Mouse (Mus musculus): ENCODE data around the gene Adal. TPM values are rescaled to one million over a fixed set of nuclear protein-coding genes. Genes with fewer than 3 reads are reported as not detected.

Adal gene
- polyA plus RNA-seq, 1 experiment = 5.7 TPM

DNA sequence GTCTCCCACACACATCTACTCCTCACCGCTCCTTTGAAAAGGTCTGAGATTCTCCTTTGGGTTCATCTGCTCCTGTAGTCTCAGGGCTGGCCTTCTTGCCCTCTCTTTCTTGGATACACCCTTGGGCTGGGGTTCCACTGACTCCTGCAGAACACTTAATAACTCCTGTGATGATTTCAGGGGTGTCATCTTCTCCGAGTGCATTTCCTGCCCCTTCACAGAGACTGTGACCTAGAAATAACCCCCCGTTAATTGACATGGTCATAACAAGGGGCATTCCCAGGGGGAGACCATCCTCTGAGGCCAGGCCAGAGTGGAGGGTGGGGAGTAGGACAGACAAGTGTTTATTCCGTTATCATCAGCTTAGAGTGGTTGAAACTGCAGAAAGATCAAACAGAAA lies 28.9 kb downstream of the Adal start:
- TF ChIP-seq GATA1 (IDR thresholded peaks at IDR 0.05; ENCODE audit: low read length) = no peak

DNA sequence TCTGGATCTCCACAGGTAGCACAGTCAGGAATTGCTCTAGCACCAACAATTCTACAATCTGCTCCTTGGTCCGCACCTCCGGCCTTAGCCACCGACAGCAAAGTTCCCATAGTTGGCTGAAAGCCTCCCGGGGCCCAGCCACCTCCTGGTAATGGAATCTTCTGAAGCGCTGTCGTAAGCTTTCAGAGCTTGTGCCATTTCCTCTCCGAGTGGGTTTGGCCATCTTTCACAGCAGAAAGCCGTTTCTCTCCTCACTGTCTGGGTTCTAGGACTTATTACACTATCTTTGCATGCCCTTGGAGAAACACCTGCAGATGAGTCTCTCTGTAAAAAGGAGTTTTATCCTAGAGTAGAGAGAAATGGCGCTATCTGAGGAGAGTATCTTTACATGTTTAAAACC lies 29.7 kb downstream of the Adal start:
- no peak for TF ChIP-seq GATA1 (IDR thresholded peaks at IDR 0.05; ENCODE audit: low read length)

DNA sequence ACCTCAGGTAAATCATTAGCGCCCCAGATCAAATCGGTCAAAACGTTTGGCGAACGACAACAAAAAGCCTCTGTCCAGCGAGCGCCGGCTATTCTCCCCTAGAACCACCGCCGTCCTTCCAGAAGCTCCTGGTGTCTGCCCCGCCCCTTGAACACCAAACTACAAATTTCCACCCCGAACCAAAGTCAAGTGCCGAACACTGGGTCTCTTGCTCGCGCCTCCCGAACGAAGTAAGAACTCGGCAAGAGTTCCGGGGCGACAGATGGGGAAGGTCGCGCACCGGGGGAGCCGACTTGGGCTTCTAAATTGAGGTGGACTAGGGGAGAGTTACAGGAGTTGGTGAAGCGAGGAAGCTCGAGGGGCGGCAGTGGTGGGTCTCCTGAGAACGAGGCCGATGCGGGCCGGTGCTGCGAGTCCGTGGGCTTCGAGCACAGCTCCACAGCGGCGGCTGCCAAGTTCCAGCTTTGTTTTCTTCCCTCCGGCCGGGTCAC lies 30.3 kb downstream of the Adal start, which contains the start of gene Tubgcp4:
TSS of gene Tubgcp4 (plus strand) at position 174 of the 491 bp plus-strand sequence.
- TF ChIP-seq GATA1 (IDR thresholded peaks at IDR 0.05; ENCODE audit: low read length) = no peak

GRCm38 (mm10) chr2:121170980-121171742 lies 30.9 kb downstream of the Adal start, which contains the start of gene Zscan29:
TSS of gene Zscan29 (minus strand) at chr2:121171125.
- TF ChIP-seq GATA1 (IDR thresholded peaks at IDR 0.05; ENCODE audit: low read length) = no peak

GRCm38 (mm10) chr2:121178828-121179479 lies 38.7 kb downstream of the Adal start:
- no peak for TF ChIP-seq GATA1 (IDR thresholded peaks at IDR 0.05; ENCODE audit: low read length)

- no peak for TF ChIP-seq GATA1 (IDR thresholded peaks at IDR 0.05; ENCODE audit: low read length)
These were observed 43.2 kb downstream of the Adal start for GRCm38 (mm10) chr2:121183431-121183830.

DNA sequence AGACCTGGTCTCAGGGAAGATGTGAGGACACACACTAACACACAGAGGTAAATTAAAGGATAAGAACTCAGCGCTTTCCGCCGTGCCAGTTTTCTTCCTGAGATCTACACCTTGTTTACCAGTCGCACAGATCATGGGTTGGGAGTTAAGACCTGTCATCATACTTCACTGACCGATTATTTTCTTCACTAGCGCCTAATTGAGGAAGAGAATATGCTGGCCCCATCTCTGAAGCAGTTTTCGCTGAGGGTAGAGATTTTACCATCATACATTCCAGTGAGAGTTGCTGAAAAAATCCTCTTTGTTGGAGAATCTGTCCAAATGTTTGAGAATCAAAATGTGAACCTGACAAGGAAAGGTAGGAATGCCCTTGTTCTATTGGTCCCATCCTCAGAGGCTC lies 43.9 kb downstream of the Adal start:
- TF ChIP-seq GATA1 (IDR thresholded peaks at IDR 0.05; ENCODE audit: low read length) = no peak

- no peak for TF ChIP-seq GATA1 (IDR thresholded peaks at IDR 0.05; ENCODE audit: low read length)
These were observed 48.3 kb downstream of the Adal start for GRCm38 (mm10) chr2:121188530-121188929.

DNA sequence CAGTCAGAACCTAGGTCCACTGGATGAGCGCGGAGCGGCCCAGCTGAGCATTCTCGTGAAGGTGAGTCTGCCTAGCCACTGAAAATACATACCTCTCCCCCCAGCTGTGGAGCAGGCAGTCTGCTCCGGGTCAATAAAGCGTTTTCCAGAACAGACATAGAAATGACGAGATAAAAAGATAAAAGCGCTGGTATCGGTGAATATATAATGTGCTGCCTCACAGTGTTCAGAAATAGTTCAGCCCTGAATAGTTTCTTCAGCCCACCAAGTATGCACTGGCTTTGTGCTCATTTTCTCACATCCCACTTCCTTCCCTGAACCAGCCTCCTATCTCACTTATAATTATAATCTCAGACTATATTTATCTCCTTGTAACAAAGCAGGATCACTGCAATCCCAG lies 55.2 kb downstream of the Adal start:
- TF ChIP-seq GATA1 (IDR thresholded peaks at IDR 0.05; ENCODE audit: low read length) = no peak

GRCm38 (mm10) chr2:121204276-121204675 lies 64.0 kb downstream of the Adal start:
- TF ChIP-seq GATA1 (IDR thresholded peaks at IDR 0.05; ENCODE audit: low read length) = no peak

Other genes with a start within 250 kb of the Adal start
- 27.1 and 34.7 TPM in 2 replicates for gene Ubr1, start 169.7 kb upstream of the Adal start, polyA plus RNA-seq (2012)
- 1.3 and 2.0 TPM in 2 replicates for gene Tmem62, start 163.4 kb upstream of the Adal start, polyA plus RNA-seq (2012)
- gene Ccndbp1, start 132.0 kb upstream of the Adal start, polyA plus RNA-seq (2012) = 7.7 and 13.0 TPM in 2 replicates
- gene Epb42, start 103.4 kb upstream of the Adal start, polyA plus RNA-seq (2012) = 0.70 and 0.73 TPM in 2 replicates
- not detected in 2 replicates for gene Tgm5, start 54.6 kb upstream of the Adal start, polyA plus RNA-seq (2012)
- gene Tgm7, start 30.6 kb upstream of the Adal start, polyA plus RNA-seq (2012) = not detected in 2 replicates
- 12.9 and 14.2 TPM in 2 replicates for gene Lcmt2, start 225 bp downstream of the Adal start, polyA plus RNA-seq (2012)
- gene Tubgcp4, start 30.2 kb downstream of the Adal start, polyA plus RNA-seq (2012) = 17.0 and 25.6 TPM in 2 replicates
- gene Zscan29, start 30.7 kb downstream of the Adal start, polyA plus RNA-seq (2012) = 10.8 and 12.7 TPM in 2 replicates
- 19.4 and 21.1 TPM in 2 replicates for gene Trp53bp1, start 131.0 kb downstream of the Adal start, polyA plus RNA-seq (2012)
- gene Map1a, start 149.2 kb downstream of the Adal start, polyA plus RNA-seq (2012) = 16.2 and 20.0 TPM in 2 replicates
- 3.4 and 3.7 TPM in 2 replicates for gene Ppip5k1, start 215.0 kb downstream of the Adal start, polyA plus RNA-seq (2012)
- gene Ckmt1, start 217.3 kb downstream of the Adal start, polyA plus RNA-seq (2012) = not detected in 2 replicates
- gene Strc, start 246.7 kb downstream of the Adal start, polyA plus RNA-seq (2012) = not detected in 2 replicates

Data from G1E-ER4 (cell line).